20 mouse cellular contexts compared by ENCODE assay signal in genomic region chr8:71626753-71627152, GRCm38 (mm10). TPM values are rescaled to one million over a fixed set of nuclear protein-coding genes. Genes with fewer than 3 reads are reported as not detected.
DNase-seq lines count a peak whose midpoint lies in the region; ATAC-seq and TF ChIP-seq lines count a peak whose summit lies in the region.
"Had no signal": no experiment of that assay in that cellular context is flagged by ENCODE, and none has a peak within 500 bp of the region (broad histone marks: within the 10 kb centered on the region; RNA-seq: fewer than 3 reads in every experiment).

No protein-coding gene starts in this region.

- peaks cover 31% of the 10 kb centered on the region for H3K4me1 ChIP-seq in heart, embryonic 15.5 days (replicated peaks)
- H3K4me1 ChIP-seq in liver, embryonic 16.5 days (ENCODE audit: control insufficient read depth, low read depth, low read length), result peaks cover 26% of the 10 kb centered on the region
- peaks cover 22% of the 10 kb centered on the region for H3K4me1 ChIP-seq in liver, embryonic 11.5 days (replicated peaks; ENCODE audit: control insufficient read depth, insufficient read depth, low read length)
- peaks cover 42 to 66% of the 10 kb centered on the region in 2 experiments for H3K4me1 ChIP-seq in CH12.LX (ENCODE audit: control insufficient read depth in 1 of 2, insufficient read depth in 2 of 2)
- H3K4me1 ChIP-seq in embryonic facial prominence, embryonic 10.5 days, result peaks cover 35% of the 10 kb centered on the region

- ATAC-seq in heart, embryonic 15.5 days (replicated peaks; ENCODE audit: insufficient number of reproducible peaks, insufficient read depth, low FRiP score, low read depth), result no peak
- ATAC-seq in liver, embryonic 16.5 days (ENCODE audit: low read depth), result no peak
- no peak for ATAC-seq in liver, embryonic 11.5 days (replicated peaks; ENCODE audit: low FRiP score)
- ATAC-seq: activated CD4-positive, CD25-positive, alpha-beta regulatory T cell, adult 4 months; forebrain, embryonic 16.5 days; inflammation-experienced regulatory T-cells, adult 6 months; liver, postnatal 0 days; midbrain, embryonic 16.5 days had no signal

- no peak overlapping the region for H3K4me2 ChIP-seq in heart, embryonic 15.5 days
- H3K4me2 ChIP-seq in liver, embryonic 16.5 days (ENCODE audit: low read depth, low read length), result no peak overlapping the region
- H3K4me2 ChIP-seq in liver, embryonic 11.5 days, result no peak overlapping the region
- H3K4me2 ChIP-seq in CH12.LX (ENCODE audit: insufficient read depth, low read depth, poor library complexity, severe bottlenecking), result peak overlapping the region; percentile 84
- H3K4me2 ChIP-seq: hindbrain, embryonic 12.5 days had no signal

- peaks cover 21% of the 10 kb centered on the region for H3K27me3 ChIP-seq in heart, embryonic 15.5 days
- H3K27me3 ChIP-seq in liver, embryonic 16.5 days (ENCODE audit: control insufficient read depth, insufficient read depth, low read depth, low read length), result peaks cover 20% of the 10 kb centered on the region
- peaks cover 17% of the 10 kb centered on the region for H3K27me3 ChIP-seq in liver, embryonic 11.5 days (replicated peaks; ENCODE audit: control insufficient read depth, insufficient read depth, low read length)
- no peaks in the 10 kb centered on the region for H3K27me3 ChIP-seq in CH12.LX (replicated peaks)
- H3K27me3 ChIP-seq in embryonic facial prominence, embryonic 10.5 days (replicated peaks; ENCODE audit: low read depth, poor library complexity, severe bottlenecking), result peaks cover 23% of the 10 kb centered on the region

- H3K9me3 ChIP-seq in heart, embryonic 15.5 days (replicated peaks), result peaks cover 21% of the 10 kb centered on the region
- H3K9me3 ChIP-seq in liver, embryonic 16.5 days (replicated peaks; ENCODE audit: control insufficient read depth, low read length), result peaks cover 10% of the 10 kb centered on the region
- H3K9me3 ChIP-seq in liver, embryonic 11.5 days (ENCODE audit: control insufficient read depth, low read length), result peaks cover 17% of the 10 kb centered on the region
- H3K9me3 ChIP-seq in CH12.LX (replicated peaks; ENCODE audit: low read length), result peaks cover 32% of the 10 kb centered on the region
- peaks cover 22% of the 10 kb centered on the region for H3K9me3 ChIP-seq in embryonic facial prominence, embryonic 10.5 days

- TF ChIP-seq RAD21 in CH12.LX (IDR thresholded peaks at IDR 0.05; ENCODE audit: low read depth, low read length), result no peak

- no peak for DNase-seq in heart, adult 8-10 months (ENCODE audit: low spot score)
- no peak for DNase-seq in liver, embryonic 11.5 days (ENCODE audit: low spot score)
- no peak for DNase-seq in CH12.LX (ENCODE audit: extremely low read depth)
- no peak for DNase-seq in embryonic facial prominence, embryonic 10.5 days (ENCODE audit: low spot score)
- no peak for DNase-seq in urinary bladder, adult 2 months (ENCODE audit: low spot score)
- DNase-seq: adrenal gland, adult 8-10 months; cerebellum, adult 2 months; gastrocnemius, postnatal 10 days; heart, postnatal 14 days; kidney, adult 18-20 months; liver; liver, postnatal 0 days had no signal

- dilution Hi-C loops in CH12.LX (cut with MboI; ENCODE audit: extremely low pct_ligation_motif_present, extremely low pct_unique_long_range_greater_than_20kb, low sequenced_read_pairs), result no loop called here

- H3K79me2 ChIP-seq in CH12.LX (replicated peaks; ENCODE audit: control insufficient read depth, extremely low read depth, insufficient read depth, poor library complexity, severe bottlenecking), result no peaks in the 10 kb centered on the region

- H3K9ac ChIP-seq in heart, embryonic 15.5 days, result no peak overlapping the region
- H3K9ac ChIP-seq in liver, embryonic 16.5 days (ENCODE audit: low read depth, low read length), result no peak overlapping the region
- H3K9ac ChIP-seq in liver, embryonic 11.5 days (ENCODE audit: low read depth, low read length), result no peak overlapping the region
- no peak overlapping the region for H3K9ac ChIP-seq in CH12.LX (ENCODE audit: insufficient read depth, low read depth)
- H3K9ac ChIP-seq: hindbrain, embryonic 12.5 days; liver, postnatal 0 days had no signal

- no peak for TF ChIP-seq POLR2A in CH12.LX (IDR thresholded peaks at IDR 0.05; ENCODE audit: low read depth, low read length)

- no peak for TF ChIP-seq CTCF in CH12.LX (conservative IDR thresholded peaks at IDR 0.05 in 1 of 2, IDR thresholded peaks at IDR 0.05 in 1 of 2; ENCODE audit: low read depth in 2 of 2, low read length in 2 of 2)

- 82% methylated on average over 9 of the region's 9 CpGs for WGBS in heart, embryonic 15.5 days
- 60% methylated on average over 9 of the region's 9 CpGs for WGBS in liver, embryonic 16.5 days (ENCODE audit: insufficient replicate concordance)
- 81% methylated on average over 9 of the region's 9 CpGs for WGBS in liver, embryonic 11.5 days
- WGBS in embryonic facial prominence, embryonic 10.5 days, result 86% methylated on average over 9 of the region's 9 CpGs

- no peak overlapping the region for H3K4me3 ChIP-seq in heart, embryonic 15.5 days
- no peak overlapping the region for H3K4me3 ChIP-seq in liver, embryonic 16.5 days (ENCODE audit: low read depth, low read length)
- no peak overlapping the region for H3K4me3 ChIP-seq in liver, embryonic 11.5 days (ENCODE audit: low read depth, low read length)
- no peak overlapping the region for H3K4me3 ChIP-seq in CH12.LX (replicated peaks in 1 of 3; ENCODE audit: low read depth in 2 of 3, low read length in 2 of 3, poor library complexity in 1 of 3)
- no peak overlapping the region for H3K4me3 ChIP-seq in embryonic facial prominence, embryonic 10.5 days
- H3K4me3 ChIP-seq: hindbrain, embryonic 12.5 days; limb, embryonic 10.5 days had no signal

- in situ Hi-C loops in CH12.LX (cut with MboI; ENCODE audit: low pct_ligation_motif_present, low pct_unique_long_range_greater_than_20kb, low sequenced_read_pairs), result no loop called here

- H3K27ac ChIP-seq in heart, embryonic 15.5 days, result peak overlapping the region; percentile 80
- peak overlapping the region; percentile 64; the same call in 1 of the 2 replicates for H3K27ac ChIP-seq in liver, embryonic 16.5 days (ENCODE audit: low read length)
- no peak overlapping the region for H3K27ac ChIP-seq in liver, embryonic 11.5 days (ENCODE audit: low read depth, low read length)
- H3K27ac ChIP-seq in CH12.LX (ENCODE audit: insufficient read depth, low read depth), result peak overlapping the region; percentile 99
- H3K27ac ChIP-seq in embryonic facial prominence, embryonic 10.5 days (replicated peaks), result 0 out of 2 replicates have a peak overlapping the region, but pooled peaks have one; percentile 10
- H3K27ac ChIP-seq: hindbrain, embryonic 12.5 days; limb, embryonic 10.5 days had no signal

- H3K36me3 ChIP-seq in heart, embryonic 15.5 days, result peaks cover 37% of the 10 kb centered on the region
- peaks cover 27% of the 10 kb centered on the region for H3K36me3 ChIP-seq in liver, embryonic 16.5 days (ENCODE audit: control insufficient read depth, insufficient read depth)
- peaks cover 28% of the 10 kb centered on the region for H3K36me3 ChIP-seq in liver, embryonic 11.5 days (ENCODE audit: control insufficient read depth, insufficient read depth, low read length)
- peaks cover 36 to 70% of the 10 kb centered on the region in 2 experiments for H3K36me3 ChIP-seq in CH12.LX (replicated peaks in 1 of 2; ENCODE audit: control insufficient read depth in 1 of 2, insufficient read depth in 1 of 2, low read length in 1 of 2)
- peaks cover 47% of the 10 kb centered on the region for H3K36me3 ChIP-seq in embryonic facial prominence, embryonic 10.5 days (replicated peaks)

- no peak for TF ChIP-seq EP300 in CH12.LX (IDR thresholded peaks at IDR 0.05; ENCODE audit: low read length)

RNA-seq across cellular contexts. Expression of gene Colgalt1, which starts 16.0 kb away (rescaled TPM):
- 50.4 and 64.5 TPM in 2 replicates for polyA plus RNA-seq in heart, embryonic 15.5 days (2015; fragmentation: Nextera tagmentation; extraction: Ambion mirVana)
- 10 to 100 TPM; 38.4 to 41.5 (median 39.9) TPM for total RNA-seq in heart, adult 8-10 months (2022)
- polyA plus RNA-seq in liver, embryonic 16.5 days (2015; fragmentation: Nextera tagmentation; extraction: Ambion mirVana), result 18.5 and 22.5 TPM in 2 replicates
- 45.2 and 45.4 TPM in 2 replicates for polyA plus RNA-seq in liver, embryonic 11.5 days (2014; fragmentation: Nextera tagmentation; extraction: Ambion mirVana)
- total RNA-seq in CH12.LX (2012; rRNA removed), result 85.3 and 92.0 TPM in 2 replicates
- total RNA-seq in CH12.LX (2014; rRNA removed), result 68.7 and 72.0 TPM in 2 replicates
- polyA plus RNA-seq in CH12.LX (2012; ENCODE audit: insufficient read length, low read depth), result 72.0 and 73.7 TPM in 2 replicates
- 52.1 and 53.7 TPM in 2 replicates for polyA plus RNA-seq in embryonic facial prominence, embryonic 10.5 days (2016; fragmentation: Nextera tagmentation; extraction: Ambion mirVana)
- 124 and 144 TPM in 2 replicates for polyA plus RNA-seq in urinary bladder, adult 2 months (2012; rRNA removed)

RNA-seq across cellular contexts. Expression of gene Fam129c, which starts 29.3 kb away (rescaled TPM):
- 2.1 and 3.1 TPM in 2 replicates for polyA plus RNA-seq in heart, embryonic 15.5 days (2015; fragmentation: Nextera tagmentation; extraction: Ambion mirVana)
- total RNA-seq in heart, adult 8-10 months (2022), result 1 to 10 TPM; 1.1 to 1.4 (median 1.2) TPM
- polyA plus RNA-seq in liver, embryonic 16.5 days (2015; fragmentation: Nextera tagmentation; extraction: Ambion mirVana), result 1.6 and 2.1 TPM in 2 replicates
- 0.88 and 3.8 TPM in 2 replicates for polyA plus RNA-seq in liver, embryonic 11.5 days (2014; fragmentation: Nextera tagmentation; extraction: Ambion mirVana)
- total RNA-seq in CH12.LX (2012; rRNA removed), result 95.2 and 136 TPM in 2 replicates
- 86.3 and 89.2 TPM in 2 replicates for total RNA-seq in CH12.LX (2014; rRNA removed)
- polyA plus RNA-seq in CH12.LX (2012; ENCODE audit: insufficient read length, low read depth), result 92.8 and 98.6 TPM in 2 replicates
- polyA plus RNA-seq in embryonic facial prominence, embryonic 10.5 days (2016; fragmentation: Nextera tagmentation; extraction: Ambion mirVana), result 4.8 and 5.0 TPM in 2 replicates
- polyA plus RNA-seq in urinary bladder, adult 2 months (2012; rRNA removed), result 3.1 and 3.7 TPM in 2 replicates

RNA-seq across cellular contexts. Expression of gene Pgls, which starts 34.8 kb away (rescaled TPM):
- polyA plus RNA-seq in heart, embryonic 15.5 days (2015; fragmentation: Nextera tagmentation; extraction: Ambion mirVana), result 159 and 171 TPM in 2 replicates
- 10 to 100 TPM; 57.7 to 65.1 (median 62.6) TPM for total RNA-seq in heart, adult 8-10 months (2022)
- 81.3 and 93.9 TPM in 2 replicates for polyA plus RNA-seq in liver, embryonic 16.5 days (2015; fragmentation: Nextera tagmentation; extraction: Ambion mirVana)
- 200 TPM in 2 replicates for polyA plus RNA-seq in liver, embryonic 11.5 days (2014; fragmentation: Nextera tagmentation; extraction: Ambion mirVana)
- total RNA-seq in CH12.LX (2012; rRNA removed) (183 and 215 TPM in 2 replicates), CH12.LX (2014; rRNA removed) (94.2 and 118 TPM in 2 replicates)
- 72.5 and 74.9 TPM in 2 replicates for polyA plus RNA-seq in CH12.LX (2012; ENCODE audit: insufficient read length, low read depth)
- polyA plus RNA-seq in embryonic facial prominence, embryonic 10.5 days (2016; fragmentation: Nextera tagmentation; extraction: Ambion mirVana), result 249 and 260 TPM in 2 replicates
- 41.7 and 60.4 TPM in 2 replicates for polyA plus RNA-seq in urinary bladder, adult 2 months (2012; rRNA removed)

RNA-seq across cellular contexts. Expression of gene Unc13a, which starts 44.8 kb away (rescaled TPM):
- 0.49 and 0.75 TPM in 2 replicates for polyA plus RNA-seq in heart, embryonic 15.5 days (2015; fragmentation: Nextera tagmentation; extraction: Ambion mirVana)
- 1 to 10 TPM in 1 of 4 experiments, under 1 TPM in 3; 0.49 to 1.4 (median 0.57) TPM for total RNA-seq in heart, adult 8-10 months (2022)
- 0.15 and 0.20 TPM in 2 replicates for polyA plus RNA-seq in liver, embryonic 16.5 days (2015; fragmentation: Nextera tagmentation; extraction: Ambion mirVana)
- polyA plus RNA-seq in liver, embryonic 11.5 days (2014; fragmentation: Nextera tagmentation; extraction: Ambion mirVana), result 0.41 and 0.45 TPM in 2 replicates
- total RNA-seq in CH12.LX (2012; rRNA removed), result 1.0 and 1.7 TPM in 2 replicates
- total RNA-seq in CH12.LX (2014; rRNA removed), result 0.55 and 0.68 TPM in 2 replicates
- 0.79 and 2.1 TPM in 2 replicates for polyA plus RNA-seq in CH12.LX (2012; ENCODE audit: insufficient read length, low read depth)
- 2.2 TPM in 2 replicates for polyA plus RNA-seq in embryonic facial prominence, embryonic 10.5 days (2016; fragmentation: Nextera tagmentation; extraction: Ambion mirVana)
- polyA plus RNA-seq in urinary bladder, adult 2 months (2012; rRNA removed), result 0.44 and 0.47 TPM in 2 replicates

RNA-seq across cellular contexts. Expression of gene Jak3, which starts 49.3 kb away (rescaled TPM):
- 6.9 and 11.4 TPM in 2 replicates for polyA plus RNA-seq in heart, embryonic 15.5 days (2015; fragmentation: Nextera tagmentation; extraction: Ambion mirVana)
- 10 to 100 TPM in 1 of 4 experiments, 1 to 10 TPM in 3; 6.4 to 10.3 (median 7.6) TPM for total RNA-seq in heart, adult 8-10 months (2022)
- 5.7 and 6.3 TPM in 2 replicates for polyA plus RNA-seq in liver, embryonic 16.5 days (2015; fragmentation: Nextera tagmentation; extraction: Ambion mirVana)
- 10.1 and 11.0 TPM in 2 replicates for polyA plus RNA-seq in liver, embryonic 11.5 days (2014; fragmentation: Nextera tagmentation; extraction: Ambion mirVana)
- total RNA-seq in CH12.LX (2012; rRNA removed), result 39.2 and 47.1 TPM in 2 replicates
- total RNA-seq in CH12.LX (2014; rRNA removed), result 13.3 and 15.0 TPM in 2 replicates
- 35.6 and 37.8 TPM in 2 replicates for polyA plus RNA-seq in CH12.LX (2012; ENCODE audit: insufficient read length, low read depth)
- 3.6 and 4.0 TPM in 2 replicates for polyA plus RNA-seq in embryonic facial prominence, embryonic 10.5 days (2016; fragmentation: Nextera tagmentation; extraction: Ambion mirVana)
- 14.9 and 17.1 TPM in 2 replicates for polyA plus RNA-seq in urinary bladder, adult 2 months (2012; rRNA removed)

Comparison
In these comparisons a context has a peak if more than half of its experiments do, and no peak if none do; other contexts are left out.
1. RNA of gene Fam129c, which starts 29.3 kb away (polyA plus RNA-seq): 92.8 to 98.6 TPM in CH12.LX; 4.8 to 5.0 TPM in embryonic facial prominence, embryonic 10.5 days, 0.88 to 3.8 TPM in liver, embryonic 11.5 days, 3.1 to 3.7 TPM in urinary bladder, adult 2 months, 2.1 to 3.1 TPM in heart, embryonic 15.5 days and 1.6 to 2.1 TPM in liver, embryonic 16.5 days; every median in the first group is over 10 times any median in the second.